Mouse (Mus musculus): Measurements from ENCODE around the gene Gucy1b1. TPM values are rescaled to one million over a fixed set of nuclear protein-coding genes. Genes with fewer than 3 reads are reported as not detected.

Gucy1b1 gene
- total RNA-seq, 4 experiments from 2014 or later: 163 to 193 (median 182) TPM

DNA sequence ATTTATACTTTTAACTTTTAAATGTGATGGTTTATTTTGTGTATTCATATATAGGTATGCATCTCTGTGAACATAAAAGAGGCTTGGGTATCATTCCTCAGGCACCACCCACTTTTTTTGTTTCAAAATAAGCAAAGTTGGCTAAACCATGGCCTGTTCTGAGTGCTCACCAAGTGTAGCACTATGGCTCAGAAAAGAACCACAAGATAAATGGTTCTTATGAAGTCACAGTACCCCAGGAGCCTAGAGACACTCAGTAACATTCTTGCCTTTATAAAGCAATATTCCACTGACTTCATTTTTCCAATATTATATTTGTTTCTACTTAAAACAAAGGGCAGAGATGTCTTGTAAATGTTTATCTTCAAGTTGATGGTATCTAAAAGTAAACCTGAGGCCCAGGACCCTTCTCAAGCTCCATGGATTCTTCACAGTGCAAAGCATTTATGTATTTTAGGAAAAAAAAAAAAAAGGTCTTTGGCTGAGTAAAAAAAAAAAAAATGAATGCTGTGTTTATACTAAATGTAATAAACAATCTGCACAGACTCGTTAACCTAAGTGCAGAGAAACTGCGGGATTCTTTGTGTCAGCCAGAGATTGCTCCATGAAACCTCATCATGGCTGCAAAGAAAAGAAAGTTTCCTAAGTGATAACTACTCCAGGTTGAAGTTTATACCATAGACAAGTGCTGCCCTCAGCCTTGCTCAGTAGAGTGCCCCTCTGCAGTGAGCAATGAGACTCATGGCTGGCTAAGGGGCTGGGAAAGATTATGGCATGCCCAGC, 38.0 kb downstream of the Gucy1b1 start:
- no peak for DNase-seq (ENCODE audit: low spot score in 2 of 2)

DNA sequence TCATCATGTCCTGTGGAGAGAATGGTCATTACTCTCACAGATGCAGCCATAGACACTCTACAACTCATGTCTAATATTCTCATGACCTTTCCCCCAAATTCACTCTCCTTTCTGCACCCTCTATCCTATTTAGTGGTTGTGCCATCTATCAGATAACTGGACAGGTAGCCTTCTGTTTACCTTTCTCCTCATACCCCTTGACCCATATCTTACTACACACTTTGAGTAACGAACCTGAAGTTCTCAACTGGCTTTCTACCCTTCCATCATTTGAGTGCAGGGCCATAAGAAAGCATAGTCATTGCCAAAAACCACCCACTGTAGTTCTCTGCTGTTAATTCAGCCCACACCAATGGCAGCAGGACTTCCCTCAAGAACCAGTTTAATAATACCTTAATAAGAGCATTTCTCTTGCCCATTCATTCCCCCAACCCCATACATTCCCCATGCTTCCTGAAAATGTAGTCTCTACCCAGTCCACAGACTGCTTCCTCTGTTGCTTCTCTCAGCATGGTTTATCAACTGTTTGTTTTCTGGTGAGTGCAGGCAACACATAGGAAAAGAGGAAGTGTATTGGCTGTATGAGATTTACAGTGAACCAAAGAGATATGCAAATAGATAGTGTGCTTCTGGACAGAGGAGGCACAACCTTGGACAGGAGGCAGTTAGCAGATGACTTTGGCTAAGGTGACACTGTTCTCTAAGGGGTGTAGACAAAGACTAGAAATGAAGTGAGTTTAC, 44.3 kb downstream of the Gucy1b1 start:
- DNase-seq (ENCODE audit: low spot score in 2 of 2): no peak

DNA sequence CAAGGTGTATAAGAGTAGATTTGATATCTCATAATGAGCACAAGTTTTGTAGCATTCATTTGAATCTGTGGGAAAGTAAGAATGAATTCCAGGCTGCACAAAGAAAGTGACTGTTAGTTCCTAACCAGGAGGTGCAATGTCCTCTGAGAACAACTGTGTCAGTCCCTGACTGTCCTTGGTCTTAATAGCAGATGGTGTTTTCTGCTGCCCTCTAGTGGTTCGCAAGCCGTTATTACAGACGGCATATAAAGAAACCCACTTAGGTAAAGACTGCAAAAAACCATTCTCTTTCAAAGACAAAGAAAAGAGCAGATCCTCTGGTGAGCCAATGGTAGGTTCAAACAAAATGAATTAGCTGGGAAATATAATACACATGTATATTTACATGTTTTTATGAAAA, 45.3 kb downstream of the Gucy1b1 start:
- DNase-seq (ENCODE audit: low spot score in 2 of 2): no peak

DNA sequence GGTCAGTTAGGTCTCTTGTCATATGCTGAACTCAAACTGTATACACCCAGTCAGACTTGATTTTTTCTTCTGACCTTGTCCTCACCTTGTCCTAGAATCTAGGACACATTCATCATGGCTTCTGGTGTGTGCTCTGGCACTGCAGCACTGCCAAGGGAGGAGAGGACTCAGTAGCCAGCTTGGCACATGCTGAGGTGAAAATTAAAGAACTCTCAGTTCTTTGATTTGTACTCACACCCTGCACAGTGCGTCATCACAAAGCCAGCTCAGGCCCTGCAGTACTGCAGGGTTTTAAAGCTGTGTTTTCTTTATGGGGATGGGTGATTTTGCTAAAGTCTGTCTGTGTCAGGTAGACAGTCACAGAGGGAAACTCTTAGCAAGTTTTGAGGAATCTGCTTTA, 47.2 kb downstream of the Gucy1b1 start:
- no peak for DNase-seq (ENCODE audit: low spot score in 2 of 2)

DNA sequence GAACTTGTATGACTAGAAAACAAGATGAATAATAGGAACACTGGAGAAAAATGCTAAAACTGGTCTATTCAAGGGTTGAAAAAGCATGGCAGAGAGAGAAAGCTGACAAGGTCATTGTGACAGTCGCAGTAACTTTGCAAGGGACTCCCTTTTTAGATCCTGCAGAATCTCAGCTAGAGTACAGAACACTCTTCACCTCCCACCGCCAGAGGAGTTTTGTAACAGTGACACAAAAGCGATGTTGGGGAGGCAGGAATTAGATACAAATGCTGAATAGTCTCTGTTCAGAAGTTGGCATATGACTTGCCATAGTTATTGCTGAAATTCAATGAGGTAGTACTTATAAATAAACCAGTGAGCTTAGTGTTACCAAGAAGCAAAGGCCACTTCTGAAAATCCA, 51.4 kb downstream of the Gucy1b1 start:
- no peak for DNase-seq (ENCODE audit: low spot score in 2 of 2)

DNA sequence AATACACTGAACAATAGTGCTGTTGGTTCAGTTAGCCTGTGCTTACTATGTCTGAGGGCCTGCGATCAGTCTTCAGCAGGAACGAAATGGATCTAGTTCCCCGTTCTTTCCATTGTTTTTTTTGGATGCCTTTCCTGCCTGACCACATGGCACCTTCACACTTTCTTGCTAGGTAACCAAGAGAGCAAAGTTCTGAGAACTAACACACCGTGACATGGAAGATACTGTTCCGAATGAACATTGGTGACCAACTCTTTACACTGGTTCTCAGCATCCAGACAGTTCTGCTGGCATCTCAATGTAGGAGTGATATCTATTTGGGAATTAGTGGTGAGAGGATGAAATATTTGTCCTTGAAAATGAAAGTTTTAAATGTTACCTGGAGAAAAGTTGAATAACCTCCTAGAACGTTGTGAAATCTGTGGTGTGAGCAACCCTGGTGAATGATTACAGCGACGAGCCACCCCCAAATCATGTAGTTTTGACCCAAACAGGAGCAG, 52.0 kb downstream of the Gucy1b1 start:
- no peak for DNase-seq (ENCODE audit: low spot score in 2 of 2)

DNA sequence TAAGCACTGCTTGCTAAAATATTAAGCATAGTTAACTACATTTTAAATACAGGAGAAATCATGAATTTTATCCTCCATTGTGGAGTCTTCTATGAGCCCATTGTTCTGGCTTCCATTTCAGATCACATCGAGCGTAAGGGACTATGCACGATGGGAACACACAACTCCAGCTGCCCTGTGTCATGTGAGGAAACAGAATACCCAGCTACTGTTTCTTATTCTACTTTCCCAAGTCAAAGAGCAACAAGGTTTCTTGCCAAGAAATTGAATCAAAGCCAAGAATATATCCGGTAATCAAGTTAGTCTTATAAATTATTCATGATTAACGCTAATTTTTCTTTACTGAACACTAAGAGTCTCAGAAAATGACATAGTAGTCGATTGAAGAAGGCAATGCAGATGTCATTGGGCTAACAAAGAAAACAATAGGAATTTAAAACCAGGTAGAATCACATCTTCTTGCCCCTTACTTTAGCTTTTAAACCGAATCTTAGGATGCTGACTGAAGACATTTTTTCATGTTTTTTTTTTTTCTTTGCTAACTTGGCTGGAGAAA, 60.3 kb downstream of the Gucy1b1 start:
- DNase-seq (ENCODE audit: low spot score in 2 of 2): no peak

DNA sequence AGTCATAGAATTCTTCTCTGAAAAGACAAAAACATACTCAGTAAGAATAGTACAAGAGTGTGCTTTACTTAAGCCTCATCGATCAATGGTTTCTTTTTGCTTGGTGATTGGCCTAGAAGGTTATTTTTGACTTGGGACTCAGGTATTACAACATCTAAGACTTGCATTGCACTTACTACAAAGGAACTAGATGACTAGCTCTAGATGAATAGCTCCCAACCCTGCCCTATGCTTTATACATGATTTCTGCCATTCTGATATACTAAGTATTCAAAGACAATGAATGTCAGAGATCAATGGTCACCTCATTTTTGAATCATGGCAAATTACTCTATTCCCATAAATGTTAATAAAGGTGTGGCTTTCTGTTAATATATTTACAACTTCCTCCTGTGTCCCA, 67.5 kb downstream of the Gucy1b1 start:
- DNase-seq (ENCODE audit: low spot score in 2 of 2): no peak

DNA sequence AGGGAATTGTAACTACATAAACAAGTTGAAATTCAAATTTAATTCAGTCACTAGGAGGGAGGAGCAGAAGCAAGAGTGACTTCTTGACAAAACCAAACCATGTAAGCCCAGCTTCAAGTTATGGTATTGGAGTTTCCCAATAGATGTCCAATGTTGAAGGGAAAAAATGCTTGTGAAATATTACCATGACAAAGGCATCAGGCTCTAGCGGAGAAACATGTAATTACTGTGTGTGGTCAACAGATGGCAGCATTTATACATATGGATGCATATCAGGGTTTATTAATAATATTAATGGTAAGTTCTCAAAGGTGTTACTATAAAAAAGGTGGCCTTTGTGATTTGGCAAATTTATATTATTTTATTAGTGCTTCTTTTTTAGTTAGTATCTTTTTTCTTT, 78.5 kb downstream of the Gucy1b1 start:
- no peak for DNase-seq (ENCODE audit: low spot score in 2 of 2)

DNA sequence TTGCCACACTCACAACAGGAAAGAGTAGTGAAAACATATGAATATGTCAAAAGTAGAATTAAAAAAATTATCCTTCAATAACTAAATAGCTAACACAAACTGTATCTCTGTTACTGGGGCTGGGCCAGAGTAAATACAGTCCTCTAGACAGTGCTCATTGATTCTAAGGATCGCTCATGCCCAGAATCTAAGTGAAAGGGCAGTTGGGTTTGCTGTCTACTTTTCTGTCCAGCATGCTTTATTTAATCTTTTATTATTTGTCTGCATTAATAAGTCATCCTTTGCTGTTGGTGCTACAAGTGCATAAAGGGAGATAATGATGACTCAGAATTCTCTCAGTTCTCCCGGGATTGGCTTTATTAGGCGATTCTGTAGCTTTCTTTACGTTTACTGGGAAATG, 79.1 kb downstream of the Gucy1b1 start:
- DNase-seq (ENCODE audit: low spot score in 2 of 2): no peak

DNA sequence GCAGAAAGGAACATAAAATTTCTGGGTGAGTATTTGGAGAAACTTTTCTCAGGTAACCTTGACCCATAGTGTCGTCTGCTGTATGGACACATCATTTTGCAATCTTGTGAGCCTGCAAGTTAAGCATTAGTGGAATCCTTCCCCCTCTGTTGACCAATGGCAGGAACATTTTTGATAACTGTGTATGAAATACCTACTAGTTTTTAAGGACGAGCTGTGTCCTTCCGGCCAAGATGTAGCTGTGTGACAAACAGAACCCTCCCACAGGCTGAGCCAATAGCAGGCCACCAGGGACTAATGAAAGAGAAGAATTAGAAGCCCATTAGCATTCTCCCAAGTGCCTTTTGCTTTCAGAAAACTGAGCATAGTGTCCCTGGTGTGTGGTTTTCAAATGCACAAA, 84.0 kb downstream of the Gucy1b1 start:
- no peak for DNase-seq (ENCODE audit: low spot score in 2 of 2)

DNA sequence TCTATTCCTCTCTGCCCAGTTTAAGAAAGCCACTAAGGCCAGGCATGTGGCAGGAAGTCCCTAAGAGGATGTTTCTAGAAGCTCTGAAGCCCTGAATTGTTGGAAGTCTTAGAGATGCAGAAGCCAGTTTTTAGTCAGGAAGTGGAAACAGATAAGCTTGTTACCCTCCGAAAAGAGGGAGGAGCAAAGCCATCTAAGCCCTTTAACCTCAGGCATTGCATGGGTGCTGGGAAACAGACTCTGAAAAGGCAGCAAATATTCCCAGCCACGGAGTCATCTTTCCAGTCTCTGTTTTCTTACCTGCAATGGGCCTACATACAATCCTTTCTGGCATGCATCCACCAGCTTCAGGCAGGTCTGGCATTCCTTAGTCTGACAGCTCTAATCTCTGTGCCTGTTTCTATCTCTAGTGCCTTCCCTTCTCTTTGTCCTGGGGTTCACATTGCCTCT, 84.8 kb downstream of the Gucy1b1 start:
- no peak for DNase-seq (ENCODE audit: low spot score in 2 of 2)

DNA sequence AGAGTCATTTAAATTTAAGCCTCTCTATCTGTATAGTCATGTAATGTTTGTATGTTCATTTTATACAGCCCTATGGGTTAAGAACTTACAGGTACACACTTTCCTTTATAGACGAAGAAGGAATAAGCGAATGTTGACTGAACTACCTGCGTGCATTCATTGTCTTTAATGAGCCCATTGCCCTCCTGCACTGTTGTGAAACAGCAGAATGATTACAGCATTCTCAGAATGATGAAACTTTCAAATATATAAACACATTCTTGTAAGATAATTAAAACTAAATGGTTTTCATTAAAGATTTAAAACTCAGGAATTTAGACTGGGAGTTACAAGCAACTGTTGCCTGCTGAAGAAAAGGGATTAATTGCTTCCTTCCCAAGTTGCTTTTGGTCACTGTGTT, 86.9 kb downstream of the Gucy1b1 start:
- no peak for DNase-seq (ENCODE audit: low spot score in 2 of 2)

DNA sequence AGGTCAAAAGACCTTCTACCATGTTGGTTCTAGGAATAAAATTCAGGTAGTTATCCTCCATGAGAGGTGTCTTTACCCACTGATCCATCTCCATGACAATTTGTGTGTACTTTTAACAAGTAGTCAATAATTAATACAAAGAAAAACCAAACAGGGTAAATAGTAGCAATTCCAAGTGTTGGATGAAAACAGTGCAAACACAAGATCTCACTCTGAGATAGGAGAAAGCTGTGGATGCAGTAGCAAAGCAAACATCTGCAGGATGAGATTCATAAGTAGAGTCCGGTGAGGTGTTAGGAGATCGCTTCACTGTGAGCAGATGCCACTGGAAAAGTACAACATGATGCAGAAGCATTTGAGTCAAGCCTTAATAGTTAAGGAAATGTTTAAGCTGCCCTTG, 88.4 kb downstream of the Gucy1b1 start:
- no peak for DNase-seq (ENCODE audit: low spot score in 2 of 2)

DNA sequence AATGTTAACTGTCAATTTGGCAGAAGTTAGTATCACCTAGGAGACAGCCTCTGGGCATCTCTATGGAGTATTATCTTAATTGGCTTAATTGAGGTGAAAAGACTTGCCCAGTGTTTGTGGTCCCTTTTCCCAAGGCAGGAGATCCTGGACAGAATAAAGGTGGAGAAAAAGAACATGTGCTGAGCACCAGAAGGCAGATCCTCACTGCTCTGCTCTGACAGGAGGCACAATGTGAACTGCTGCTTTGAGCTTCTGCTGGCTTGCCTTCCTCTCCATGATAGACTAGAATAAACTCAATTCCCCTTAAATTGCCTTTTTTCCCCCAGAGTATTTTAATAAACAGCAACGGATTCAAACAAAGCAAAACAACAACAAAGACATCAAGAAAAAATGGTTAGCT, 89.4 kb downstream of the Gucy1b1 start:
- DNase-seq (ENCODE audit: low spot score in 2 of 2): no peak

DNA sequence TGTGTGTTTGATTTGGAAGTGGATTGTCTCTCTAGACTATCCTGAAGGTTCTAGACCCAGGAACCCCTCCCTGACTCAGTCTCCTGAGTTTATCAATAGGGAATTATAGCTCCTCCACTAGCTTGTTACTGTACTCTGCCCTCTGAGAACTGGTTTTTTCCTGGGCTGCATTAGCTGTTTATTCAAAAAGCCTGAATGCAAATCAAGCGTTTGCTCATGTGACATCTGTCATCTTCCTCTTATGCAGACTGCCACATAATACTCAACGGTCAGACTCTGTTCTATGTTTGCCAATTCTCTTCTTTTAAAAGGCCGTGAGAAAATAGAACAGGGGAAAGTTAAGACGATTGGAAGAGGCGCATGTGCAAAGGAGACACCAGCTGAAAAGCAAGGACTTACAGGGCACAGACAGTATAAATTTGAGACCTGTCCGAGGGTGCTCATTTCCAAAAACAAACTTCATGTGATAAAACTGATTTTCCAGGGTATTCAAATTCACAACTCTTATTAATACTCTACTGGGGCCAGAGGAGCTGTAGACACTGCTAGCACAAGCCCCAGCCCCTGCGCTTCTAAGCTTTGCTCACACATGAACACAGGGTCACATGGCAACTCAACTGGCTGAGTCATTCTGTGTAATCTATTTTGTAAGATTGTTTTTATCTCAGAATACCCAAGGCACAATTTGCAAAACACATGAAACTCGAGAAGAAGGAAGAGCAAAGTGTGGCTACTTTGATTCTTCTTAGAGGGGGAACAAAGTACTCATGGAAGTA, 91.2 kb downstream of the Gucy1b1 start:
- DNase-seq (ENCODE audit: low spot score in 2 of 2): no peak

Small RNAs within 50 kb of the gene (microRNA-seq; reads per million reads assigned to microRNA genes)
- gene Mir7010: 2.4 to 3.2 reads per million in 2 experiments

Other genes with a start within 250 kb of the Gucy1b1 start
- gene Ctso, start 142.1 kb downstream of the Gucy1b1 start, total RNA-seq (2022): 10 to 100 TPM; 19.8 to 24.9 (median 22.2) TPM
- 1 to 10 TPM in 1 of 4 experiments, under 1 TPM in 3; 0.34 to 1.0 (median 0.91) TPM for gene Tdo2, start 98.5 kb downstream of the Gucy1b1 start, total RNA-seq (2022)
- gene Asic5, start 92.4 kb downstream of the Gucy1b1 start, total RNA-seq (2022): not detected
- gene Gucy1a1, start 71.1 kb upstream of the Gucy1b1 start, total RNA-seq (2022): 100 to 1,000 TPM in 1 of 4 experiments, 10 to 100 TPM in 3; 82.9 to 101 (median 91.5) TPM

Measured in left cerebral cortex, adult 8-10 months (tissue).